Mouse (Mus musculus) hindbrain, postnatal 0 days (tissue): ENCODE measurements around the gene Adra2c. TPM values are rescaled to one million over a fixed set of nuclear protein-coding genes. Genes with fewer than 3 reads are reported as not detected.

ENCODE experiments used
- ATAC-seq: fragments of 200-750 bp; cut with Nextera tagmentation; 2 replicates; pipeline ENCODE4 v1.8.0; 2017; ENCODE audit warnings: mild to moderate bottlenecking, moderate TSS enrichment, moderate library complexity
- DNase-seq: peaks from one replicate; pipeline ENCODE4 v3.0.0-alpha.2; 2015; ENCODE audit warnings: low spot score
- H3K27ac ChIP-seq: fragments of 300-500 bp; sonication (generic); 2 replicates; pipeline ENCODE4 v1.5.1; 2014; ENCODE audit warnings: mild to moderate bottlenecking
- H3K27me3 ChIP-seq: fragments of 300-500 bp; sonication (generic); 2 replicates; pipeline ENCODE4 v1.6.1; 2014; ENCODE audit warnings: low read length, mixed read lengths; ENCODE audit not compliant: insufficient read depth
- H3K36me3 ChIP-seq: fragments of 300-500 bp; sonication (generic); 2 replicates; pipeline ENCODE4 v1.6.1; 2014; ENCODE audit warnings: low read length, mixed read lengths; ENCODE audit not compliant: insufficient read depth
- H3K4me1 ChIP-seq: fragments of 300-500 bp; sonication (generic); 2 replicates; pipeline ENCODE4 v1.6.1; 2014; ENCODE audit warnings: antibody characterized with exemption, low read length, mixed read lengths; ENCODE audit not compliant: insufficient read depth
- H3K4me2 ChIP-seq: fragments of 300-500 bp; sonication (generic); 2 replicates; pipeline ENCODE4 v1.6.1; 2014; ENCODE audit warnings: low read depth, mild to moderate bottlenecking, low read length, moderate library complexity, mixed read lengths
- H3K4me3 ChIP-seq: fragments of 300-500 bp; sonication (generic); 2 replicates; pipeline ENCODE4 v1.5.1; 2014; ENCODE audit warnings: low read length
- H3K9ac ChIP-seq: fragments of 300-500 bp; sonication (generic); replicated peaks from 2 replicates; pipeline ENCODE4 v1.6.1; 2014; ENCODE audit warnings: mild to moderate bottlenecking, low read length, moderate library complexity, mixed read lengths
- H3K9me3 ChIP-seq: fragments of 300-500 bp; sonication (generic); 2 replicates; pipeline ENCODE4 v1.6.1; 2016; ENCODE audit warnings: low read length, mixed read lengths
- CTCF ChIP-seq: IDR thresholded peaks from 2 replicates; pipeline ENCODE4 v1.5.1; 2016; ENCODE audit warnings: antibody characterized with exemption, control low read depth, low read depth
- WGBS: fragments of 180-500 bp; shearing (Covaris S2); extraction: QIAGEN DNeasy Blood & Tissue Kit; methylation state at CpG from one replicate; pipeline ENCODE4 v1.1.7; 2014; 5-methylcytosine and 5-hydroxymethylcytosine counted together
- polyA plus RNA-seq: library from polyadenylated mRNA; unstranded; fragments of >200 nt; fragmentation: Nextera tagmentation; extraction: Ambion mirVana; gene quantifications from 2 replicates; pipeline ENCODE4 v1.2.1, GENCODE M21; 2015
- total RNA-seq: library from RNA; depleted of rRNA; stranded (reverse); fragments of >200 nt; gene quantifications from 2 replicates; pipeline ENCODE4 v1.2.3, GENCODE M21; 2014

Adra2c gene
- total and polyA plus RNA-seq, 2 experiments from 2014 or later: 1.8 to 33.1 TPM

- no peak overlapping the region for H3K4me2 ChIP-seq
- ATAC-seq (peak; percentile 80), DNase-seq (peak; percentile 55)
- H3K9ac ChIP-seq: no peak overlapping the region
- no peaks in the 10 kb centered on the region for H3K36me3 ChIP-seq
- no peaks in the 10 kb centered on the region for H3K9me3 ChIP-seq
- peak overlapping the region; percentile 43 for H3K27ac ChIP-seq
- whole genome bisulfite sequencing: 33% methylated on average over 5 of the region's 5 CpGs
- no peak overlapping the region for H3K4me3 ChIP-seq
- no peak for TF ChIP-seq CTCF
- H3K27me3 ChIP-seq: no peaks in the 10 kb centered on the region
- H3K4me1 ChIP-seq: 0 out of 2 replicates have a peak, but pooled peaks cover 8% of the 10 kb centered on the region
These were observed 23.0 kb upstream of the Adra2c start for GRCm38 (mm10) chr5:35254964-35255716.

- H3K9me3 ChIP-seq: no peaks in the 10 kb centered on the region
- H3K36me3 ChIP-seq: no peaks in the 10 kb centered on the region
- H3K27ac ChIP-seq: no peak overlapping the region
- DNase-seq (no peak), ATAC-seq (no peak)
- no peak overlapping the region for H3K9ac ChIP-seq
- H3K4me1 ChIP-seq: peaks cover 11% of the 10 kb centered on the region; the same call in 1 of the 2 replicates
- no peaks in the 10 kb centered on the region for H3K27me3 ChIP-seq
- WGBS: 59% methylated on average over 4 of the region's 4 CpGs
- no peak overlapping the region for H3K4me3 ChIP-seq
- no peak overlapping the region for H3K4me2 ChIP-seq
- TF ChIP-seq CTCF: no peak
These were observed 14.4 kb upstream of the Adra2c start for GRCm38 (mm10) chr5:35263716-35264115.

- H3K4me3 ChIP-seq: no peak overlapping the region
- H3K9ac ChIP-seq: no peak overlapping the region
- H3K36me3 ChIP-seq: no peaks in the 10 kb centered on the region
- H3K4me1 ChIP-seq: peaks cover 11% of the 10 kb centered on the region; the same call in 1 of the 2 replicates
- 22% methylated on average over 7 of the region's 7 CpGs for WGBS
- H3K9me3 ChIP-seq: no peaks in the 10 kb centered on the region
- H3K27me3 ChIP-seq: no peaks in the 10 kb centered on the region
- ATAC-seq (peak; percentile 88), DNase-seq (peak; percentile 76)
- no peak for TF ChIP-seq CTCF
- H3K27ac ChIP-seq: peak overlapping the region; percentile 26; the same call in 1 of the 2 replicates
- H3K4me2 ChIP-seq: no peak overlapping the region
These were observed 10.6 kb upstream of the Adra2c start for GRCm38 (mm10) chr5:35267486-35267885.

- no peaks in the 10 kb centered on the region for H3K4me1 ChIP-seq
These were observed 2.8 kb upstream of the Adra2c start for GRCm38 (mm10) chr5:35275356-35275755.

GRCm38 (mm10) chr5:35278741-35279695, 899 bp downstream of the Adra2c start:
- WGBS: under 1% methylated on average over 106 of the region's 118 CpGs
- no peaks in the 10 kb centered on the region for H3K9me3 ChIP-seq
- H3K27ac ChIP-seq: peak overlapping the region; percentile 75
- 0 out of 2 replicates have a peak, but pooled peaks have one; percentile 7 for TF ChIP-seq CTCF
- DNase-seq: peak; percentile 76
- no peaks in the 10 kb centered on the region for H3K4me1 ChIP-seq
- peak overlapping the region; percentile 85 for H3K4me2 ChIP-seq
- peaks cover 27% of the 10 kb centered on the region for H3K27me3 ChIP-seq
- peak overlapping the region; percentile 57 for H3K4me3 ChIP-seq
- ATAC-seq: peak; percentile 71
- H3K36me3 ChIP-seq: no peaks in the 10 kb centered on the region
- peak overlapping the region; percentile 61 for H3K9ac ChIP-seq

More at GRCm38 (mm10) chr5:35275356-35275755, 2.8 kb upstream of the Adra2c start:
- H3K9me3 ChIP-seq: no peaks in the 10 kb centered on the region
- H3K4me2 ChIP-seq: no peak overlapping the region
- peaks cover 16% of the 10 kb centered on the region for H3K27me3 ChIP-seq
- H3K27ac ChIP-seq: no peak overlapping the region
- TF ChIP-seq CTCF: no peak
- WGBS: 38% methylated on average over 11 of the region's 11 CpGs
- DNase-seq: peak; percentile 25
- H3K36me3 ChIP-seq: no peaks in the 10 kb centered on the region
- ATAC-seq: no peak
- H3K4me3 ChIP-seq: no peak overlapping the region
- H3K9ac ChIP-seq: no peak overlapping the region

- no peak for TF ChIP-seq CTCF
- H3K9ac ChIP-seq: peak overlapping the region; percentile 61
- peak overlapping the region; percentile 75; the same call in 1 of the 2 replicates for H3K27ac ChIP-seq
- H3K4me3 ChIP-seq: peak overlapping the region; percentile 57
- H3K27me3 ChIP-seq: peaks cover 27% of the 10 kb centered on the region
- H3K36me3 ChIP-seq: no peaks in the 10 kb centered on the region
- ATAC-seq (peak; percentile 4; the same call in 1 of the 2 replicates), DNase-seq (no peak)
- H3K4me1 ChIP-seq: no peaks in the 10 kb centered on the region
- 2% methylated on average over 27 of the region's 49 CpGs for WGBS
- no peaks in the 10 kb centered on the region for H3K9me3 ChIP-seq
- peak overlapping the region; percentile 85 for H3K4me2 ChIP-seq
These were observed 1.5 kb downstream of the Adra2c start for GRCm38 (mm10) chr5:35279696-35280001.
